Mouse (Mus musculus) urinary bladder, adult 18-20 months (tissue): Measurements from ENCODE around the gene Zfp775.
"Not testable (repeated sequence)": the region's sequence is repeated elsewhere in the genome, so short reads cannot be mapped to it uniquely, and the experiment has no call there.

Experiments used
- DNase-seq, 2 experiments: peaks; one replicate each; pipeline ENCODE4 v3.0.0; 2022; ENCODE audit warnings: low spot score in 2 of 2, mixed read lengths in 2 of 2

Gene Zfp775

DNA sequence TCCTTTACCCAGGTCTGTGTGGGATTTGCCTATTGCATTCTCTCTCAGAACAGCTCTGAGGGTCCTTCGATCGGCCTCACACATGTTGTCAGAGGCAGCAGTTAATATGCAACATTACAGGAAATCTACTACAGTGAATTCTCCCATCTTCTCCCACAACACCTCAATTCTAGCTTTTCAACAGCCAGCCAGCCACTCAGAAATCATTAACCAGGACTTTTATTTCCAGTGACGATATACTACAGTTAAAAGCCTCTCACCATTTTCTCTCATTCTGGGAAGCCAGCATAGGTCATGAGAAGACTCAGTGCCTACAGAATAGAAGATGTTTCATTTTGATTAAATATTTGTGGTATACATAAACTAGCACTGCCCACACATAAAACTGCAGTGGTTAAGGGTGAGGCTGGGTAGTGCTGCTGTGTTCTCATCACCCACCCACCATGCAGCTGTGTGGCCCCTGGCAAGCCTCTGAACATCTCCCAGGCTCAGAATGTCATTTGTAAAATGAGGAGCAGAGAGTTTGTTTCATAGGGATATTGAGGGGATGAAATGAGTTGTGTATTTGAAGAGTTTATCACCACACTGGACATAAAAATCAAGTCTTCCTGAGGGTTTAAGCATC, 10.5 kb upstream of the Zfp775 start:
- no peak for DNase-seq

DNA sequence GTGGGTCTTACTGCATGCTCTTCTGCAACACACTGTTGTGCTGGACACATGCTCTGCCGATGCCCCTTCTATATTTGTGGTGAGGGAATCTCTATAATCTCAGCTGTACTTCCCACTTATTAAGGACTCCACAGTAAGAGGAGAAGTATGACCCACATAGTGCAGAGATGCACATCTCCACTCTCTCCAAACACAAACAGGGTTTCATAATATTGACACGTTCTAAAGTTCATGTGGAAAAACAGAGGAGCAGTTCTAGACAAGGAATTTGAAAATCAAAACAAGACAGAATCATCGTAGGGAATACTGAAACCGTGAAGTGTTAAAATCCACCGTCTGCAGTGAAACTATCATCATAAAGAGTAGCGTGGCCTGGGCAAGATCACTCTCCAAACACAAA, 10.0 kb upstream of the Zfp775 start:
- no peak for DNase-seq

DNA sequence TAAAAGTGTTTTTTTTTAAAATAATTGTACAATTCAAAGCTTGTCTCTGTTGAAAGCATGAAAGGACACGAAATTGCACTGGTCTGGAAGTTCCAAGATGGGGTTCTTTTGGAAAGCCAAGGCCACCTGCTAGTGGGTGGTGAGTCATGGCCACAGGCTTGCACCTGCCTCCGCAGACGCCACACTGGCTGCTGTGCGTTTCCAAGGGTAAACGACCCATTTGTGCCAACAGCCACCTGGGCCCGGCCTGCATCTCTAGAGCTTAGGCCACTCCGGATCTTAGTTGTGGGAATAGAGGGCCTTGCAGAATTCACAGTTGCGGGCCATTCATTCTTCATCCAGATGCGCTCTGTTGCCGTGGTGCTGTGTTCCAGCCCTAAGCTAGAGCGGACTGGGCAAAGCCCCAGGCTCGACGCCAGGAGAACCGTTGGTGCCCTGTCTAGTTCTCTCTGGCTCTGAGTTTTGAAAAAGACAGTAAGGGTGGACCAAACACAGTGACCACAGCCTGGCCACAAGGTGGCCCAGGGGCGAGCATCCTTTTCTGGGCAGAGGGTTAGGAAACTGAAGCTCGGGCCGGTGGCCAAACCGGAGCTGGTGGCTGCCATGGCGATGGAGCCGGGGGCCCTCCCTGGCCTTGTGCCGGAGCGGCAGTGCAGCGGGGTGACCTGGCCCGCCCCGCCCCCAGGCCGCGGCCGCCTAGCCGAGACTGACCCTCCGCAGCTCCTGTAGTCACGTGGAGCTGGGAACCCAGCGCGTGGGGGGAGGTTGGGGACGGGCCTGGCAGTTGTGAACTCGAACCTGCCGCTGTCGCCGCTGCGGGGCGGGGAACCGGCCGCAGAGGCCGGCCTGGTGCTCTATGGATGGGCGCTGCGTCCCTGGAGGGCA, 8.5 kb upstream of the Zfp775 start, which contains the start of the genes Repin1 and Gm44965:
Gene Repin1, plus strand, starts transcription at position 726 of the 885 bp plus-strand sequence.
Gene Gm44965, plus strand, starts transcription at position 784 of the 885 bp plus-strand sequence.
- DNase-seq, result peak; percentile 89 to 93

DNA sequence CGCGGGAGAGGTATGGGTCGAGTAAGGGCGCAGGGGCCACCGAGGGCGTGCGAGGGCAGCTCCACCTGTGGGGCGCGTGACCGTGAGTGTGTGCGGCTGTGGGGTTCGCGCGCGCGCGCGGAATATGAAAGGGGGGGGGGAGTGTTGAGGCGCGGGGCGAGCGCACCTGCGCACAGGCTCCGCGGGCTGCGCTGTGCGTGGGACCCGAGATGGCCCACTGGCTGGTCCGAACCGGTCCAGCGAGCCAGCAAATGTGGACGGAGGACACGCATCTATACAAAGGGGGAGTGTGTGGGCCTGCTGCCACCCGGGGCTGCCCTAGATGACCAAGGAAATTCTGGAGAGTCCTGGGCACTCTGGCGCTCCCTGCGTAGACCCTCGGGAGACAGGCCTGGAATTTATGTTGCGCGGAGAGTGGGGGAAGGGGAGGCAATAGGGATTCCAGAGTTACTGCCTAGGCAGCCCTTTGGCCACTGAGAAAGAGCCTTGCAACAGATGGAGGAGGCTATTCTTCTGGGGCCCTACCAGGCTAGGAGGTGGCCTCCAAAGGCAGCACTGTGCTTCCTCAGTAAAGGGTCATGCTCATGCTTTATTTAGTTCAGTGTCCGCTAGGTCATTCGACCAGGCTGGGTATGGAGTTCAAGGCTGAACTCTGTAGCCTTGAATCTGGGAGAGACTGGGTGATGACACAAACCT, 7.7 kb upstream of the Zfp775 start:
- DNase-seq, result peak in 1 of 2 experiments; percentile 47

DNA sequence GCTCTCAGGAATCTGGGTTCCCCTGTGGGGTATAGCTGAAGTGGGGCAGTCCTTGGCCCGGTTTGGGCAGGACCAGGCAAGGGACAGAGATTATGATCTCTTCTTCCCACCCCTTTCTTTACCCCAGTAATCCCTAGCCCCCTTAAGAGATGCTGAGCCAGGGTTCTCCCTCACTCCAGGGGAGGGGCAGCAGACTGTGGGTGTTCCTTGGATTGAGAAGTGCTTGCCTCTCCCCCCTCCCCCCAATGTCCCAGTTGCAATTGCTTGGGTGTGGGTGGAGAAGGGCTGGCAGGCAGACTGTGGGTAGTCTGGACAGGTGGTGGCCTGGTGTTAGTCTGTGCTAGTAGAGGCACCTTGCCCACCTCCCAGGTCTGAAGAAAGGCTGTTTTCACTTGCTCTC, 6.6 kb upstream of the Zfp775 start:
- no peak for DNase-seq

DNA sequence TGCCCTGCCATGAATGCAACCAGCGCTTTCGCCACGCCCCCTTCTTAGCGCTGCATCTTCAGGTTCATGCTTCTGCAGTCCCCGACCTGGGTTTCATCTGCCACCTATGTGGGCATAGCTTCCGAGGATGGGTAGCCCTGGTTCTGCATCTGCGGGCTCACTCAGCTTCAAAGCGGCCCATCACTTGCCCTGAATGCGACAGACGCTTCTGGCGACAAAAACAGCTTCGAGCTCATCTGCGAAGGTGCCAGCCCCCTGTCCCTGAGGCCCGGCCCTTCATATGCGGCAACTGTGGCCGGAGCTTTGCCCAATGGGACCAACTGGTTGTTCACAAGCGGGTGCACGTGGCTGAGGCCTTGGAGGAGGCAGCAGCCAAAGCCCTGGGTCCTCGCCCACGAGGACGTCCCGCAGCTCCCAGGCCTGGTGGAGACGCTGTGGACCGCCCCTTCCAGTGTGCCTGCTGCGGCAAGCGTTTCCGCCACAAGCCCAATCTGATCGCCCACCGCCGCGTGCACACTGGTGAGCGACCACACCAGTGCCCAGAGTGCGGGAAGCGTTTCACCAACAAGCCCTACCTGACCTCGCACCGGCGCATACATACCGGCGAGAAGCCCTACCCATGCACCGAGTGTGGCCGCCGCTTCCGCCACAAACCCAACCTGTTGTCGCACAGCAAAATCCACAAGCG, 5.2 kb upstream of the Zfp775 start:
- no peak for DNase-seq

DNA sequence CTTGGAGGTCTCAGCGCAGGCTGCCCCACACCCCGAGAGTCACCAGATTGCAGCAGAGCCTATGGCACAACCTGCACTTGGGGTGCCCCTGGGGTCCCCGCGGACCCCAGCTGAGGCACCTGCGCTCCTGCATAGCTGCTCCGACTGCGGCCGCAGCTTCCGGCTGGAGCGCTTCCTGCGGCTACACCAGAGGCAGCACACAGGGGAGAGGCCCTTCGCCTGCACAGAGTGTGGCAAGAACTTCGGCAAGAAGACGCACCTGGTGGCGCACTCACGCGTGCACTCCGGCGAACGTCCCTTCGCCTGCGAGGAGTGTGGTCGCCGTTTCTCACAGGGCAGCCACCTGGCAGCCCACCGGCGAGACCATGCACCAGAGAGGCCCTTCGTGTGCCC, 4.6 kb upstream of the Zfp775 start:
- DNase-seq, result no peak

DNA sequence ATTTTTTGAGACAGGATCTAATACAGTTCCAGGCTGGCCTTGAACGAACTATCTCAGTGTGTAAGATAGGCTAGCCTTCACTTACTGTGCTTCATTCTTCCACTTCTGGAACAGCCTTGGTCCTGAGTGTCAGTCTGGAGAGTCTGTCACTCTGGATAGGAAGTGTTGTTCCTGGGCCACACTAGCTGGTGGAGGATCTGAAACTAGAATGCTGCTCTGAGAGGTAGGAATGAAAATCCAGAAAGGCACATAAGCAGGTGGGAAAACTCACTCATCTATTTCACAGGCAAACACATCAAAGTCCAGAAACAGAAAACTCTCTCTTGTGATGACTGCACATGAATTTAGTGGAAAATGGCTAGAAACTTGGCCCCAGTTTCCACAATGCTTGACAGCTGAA, 1.3 kb upstream of the Zfp775 start:
- no peak for DNase-seq

DNA sequence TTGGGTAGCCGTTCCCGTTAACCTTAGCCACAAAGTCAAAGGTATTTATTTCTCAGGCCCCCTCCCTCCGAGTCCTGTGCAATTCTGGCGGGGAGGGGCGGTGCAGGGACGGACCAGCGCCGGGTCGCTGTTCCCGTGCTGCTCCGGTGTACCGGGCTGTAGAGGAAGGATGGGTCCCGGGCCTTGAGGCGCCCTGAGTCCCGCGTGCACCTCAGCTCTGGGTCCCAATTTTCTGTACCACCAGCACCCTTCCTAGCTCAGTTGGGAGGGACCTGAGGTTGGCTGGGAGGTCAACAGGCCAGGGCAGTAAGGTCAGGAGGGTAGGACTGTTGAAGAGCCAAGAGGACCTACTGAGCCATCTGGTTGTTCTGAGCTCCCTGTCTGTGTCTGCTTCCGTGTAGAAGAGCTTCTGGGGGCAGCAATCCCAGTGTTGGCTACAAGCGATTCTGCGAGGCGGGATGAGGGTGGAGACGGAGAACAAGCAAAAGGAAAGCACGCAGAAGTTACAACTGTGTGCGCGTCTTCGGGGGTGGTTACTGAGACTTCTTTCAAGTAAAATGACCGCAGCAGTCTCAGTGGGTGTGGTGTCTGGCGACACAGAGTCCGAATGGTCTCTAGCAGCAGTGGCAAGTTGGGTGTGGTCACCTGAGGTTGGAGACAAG, 348 bp downstream of the Zfp775 start:
- peak in 1 of 2 experiments; percentile 46 for DNase-seq

DNA sequence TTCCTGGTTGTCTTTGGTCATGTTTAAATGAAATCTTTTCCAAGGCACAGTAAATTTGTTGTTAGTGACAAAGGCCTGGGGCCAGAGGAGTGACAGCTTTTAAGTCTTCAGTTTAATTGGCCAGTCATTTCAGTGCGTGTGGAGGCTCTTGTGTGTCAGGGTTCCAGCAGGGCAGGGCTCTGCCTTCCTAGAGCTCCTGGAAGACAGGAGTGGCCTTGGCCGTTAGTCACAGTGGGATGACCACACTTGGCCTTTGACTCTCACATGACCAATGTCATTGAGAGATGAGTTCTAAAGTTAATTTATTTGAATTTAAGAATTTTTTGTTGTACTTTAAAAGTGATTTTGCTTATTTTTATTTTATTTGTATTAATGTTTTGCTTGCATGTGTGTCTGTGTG, 6.3 kb downstream of the Zfp775 start:
- DNase-seq, result no peak

DNA sequence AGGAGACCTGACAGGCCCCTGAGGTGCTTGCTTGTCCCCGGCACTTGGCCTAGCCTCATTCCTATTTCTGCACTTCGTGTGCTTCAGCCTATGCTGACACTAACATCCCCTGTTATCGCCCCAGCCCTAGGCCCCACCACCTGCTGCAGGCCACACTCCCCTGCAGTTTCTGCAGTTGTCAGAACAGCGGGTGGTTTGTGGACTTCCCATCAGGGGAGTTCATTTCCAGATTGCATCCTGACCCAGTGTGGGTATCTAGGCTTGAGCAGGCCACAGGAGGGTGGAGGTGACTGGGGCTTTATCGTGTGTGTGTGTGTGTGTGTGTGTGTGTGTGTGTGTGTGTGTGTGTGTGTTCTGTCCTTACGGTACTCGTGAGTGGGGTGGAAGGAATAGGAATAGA, 7.6 kb downstream of the Zfp775 start:
- no peak for DNase-seq

DNA sequence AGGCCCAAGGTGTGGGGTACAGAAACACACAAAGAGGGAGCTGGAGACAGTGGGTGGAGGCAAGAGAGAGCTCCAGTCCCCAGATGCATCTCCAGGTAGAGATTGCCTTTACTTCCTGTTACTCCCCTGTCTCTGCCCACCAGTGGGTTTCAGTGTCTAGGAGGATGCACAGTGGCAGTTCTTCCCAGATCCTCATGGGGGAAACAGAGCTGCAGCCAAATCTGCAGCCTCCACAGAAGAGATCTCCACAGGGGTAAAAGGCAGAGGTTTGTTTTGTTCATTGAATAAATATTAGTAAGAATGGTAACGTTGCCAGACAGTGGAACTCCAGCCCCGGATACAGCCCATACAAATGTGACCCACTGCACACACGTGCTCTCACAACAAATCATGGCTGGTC, 8.8 kb downstream of the Zfp775 start:
- DNase-seq, result no peak

DNA sequence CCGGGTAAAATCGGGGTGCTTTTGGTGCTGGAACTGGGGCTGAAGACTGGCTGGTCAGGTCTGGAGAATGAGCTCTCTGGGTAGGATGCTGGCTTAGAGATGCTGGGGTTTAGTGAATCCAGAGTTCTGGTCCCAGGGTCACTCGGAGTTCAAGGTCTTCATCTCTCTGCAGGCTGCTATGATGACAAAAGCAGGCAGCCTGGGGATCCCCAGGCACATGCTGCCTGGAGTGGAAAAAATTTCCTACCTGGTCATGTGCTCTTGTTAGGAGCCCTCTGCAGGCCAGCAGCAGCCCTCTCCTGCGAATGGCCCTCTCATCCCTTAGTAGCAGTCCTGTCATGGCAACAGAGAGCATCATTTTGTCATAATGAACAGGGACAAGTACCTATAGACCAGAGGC, 11.6 kb downstream of the Zfp775 start:
- no peak for DNase-seq

DNA sequence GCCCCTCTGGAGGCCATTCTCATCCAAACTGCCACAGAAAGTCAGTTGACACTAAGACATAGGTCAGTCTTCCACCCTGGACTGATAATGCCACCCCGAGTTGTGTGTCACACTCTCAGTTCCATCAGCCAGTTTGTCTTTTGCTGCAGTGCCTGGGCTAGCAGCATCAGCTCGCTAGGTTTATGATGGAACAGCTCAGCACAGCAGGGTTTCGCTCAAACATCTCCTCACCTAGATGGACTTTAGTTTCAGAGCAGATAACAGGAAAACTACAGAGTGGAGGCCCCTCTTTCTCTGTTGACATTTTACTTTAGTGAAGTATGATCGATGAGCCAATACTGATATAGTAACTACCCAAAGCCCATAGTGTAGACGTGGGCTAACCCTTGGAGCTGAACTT, 12.9 kb downstream of the Zfp775 start:
- no peak for DNase-seq

DNA sequence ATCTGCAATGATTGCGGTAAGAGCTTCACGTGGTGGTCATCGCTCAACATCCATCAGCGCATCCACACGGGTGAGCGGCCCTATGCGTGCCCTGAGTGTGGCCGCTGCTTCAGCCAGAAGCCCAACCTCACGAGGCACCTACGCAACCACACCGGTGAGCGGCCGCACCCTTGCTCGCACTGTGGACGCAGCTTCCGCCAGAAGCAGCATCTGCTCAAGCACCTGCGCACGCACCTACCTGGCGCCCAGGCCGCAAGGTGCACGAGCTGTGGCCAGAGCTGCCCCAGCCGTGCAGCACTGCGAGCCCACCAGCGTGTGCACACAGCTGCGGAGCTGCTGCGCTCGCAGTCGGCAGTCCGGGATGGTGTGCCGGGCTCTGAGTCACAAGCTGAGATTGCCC, 18.2 kb downstream of the Zfp775 start:
- DNase-seq, result no peak

DNA sequence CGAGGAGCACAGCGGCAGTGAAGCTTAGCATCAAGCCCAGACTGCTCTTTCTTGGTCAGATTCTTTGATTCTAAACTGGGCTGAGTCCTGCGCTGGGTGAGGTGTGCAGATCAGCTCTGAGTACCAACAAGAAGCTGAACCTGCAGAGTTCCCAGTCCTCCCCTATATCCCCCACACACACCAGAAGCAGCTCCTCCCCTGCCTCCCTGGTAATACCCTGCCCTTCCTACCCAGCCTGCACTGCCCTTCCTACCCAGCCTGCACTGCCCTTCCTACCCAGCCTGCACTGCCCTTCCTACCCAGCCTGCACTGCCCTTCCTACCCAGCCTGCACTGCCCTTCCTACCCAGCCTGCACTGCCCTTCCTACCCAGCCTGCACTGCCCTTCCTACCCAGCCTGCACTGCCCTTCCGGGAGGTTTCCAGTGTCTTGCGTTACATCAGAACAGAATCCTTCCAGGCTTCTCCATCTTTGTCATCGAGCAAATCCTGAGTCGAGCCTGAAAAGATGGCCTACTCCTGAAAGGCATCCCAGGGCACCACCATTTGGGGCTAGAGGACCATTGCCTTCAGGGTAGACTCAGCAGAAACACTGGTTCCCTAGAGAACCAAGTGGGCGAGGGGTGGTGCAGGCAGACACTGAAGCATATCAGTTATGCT, 20.5 kb downstream of the Zfp775 start:
- DNase-seq, result not testable (repeated sequence)

DNA sequence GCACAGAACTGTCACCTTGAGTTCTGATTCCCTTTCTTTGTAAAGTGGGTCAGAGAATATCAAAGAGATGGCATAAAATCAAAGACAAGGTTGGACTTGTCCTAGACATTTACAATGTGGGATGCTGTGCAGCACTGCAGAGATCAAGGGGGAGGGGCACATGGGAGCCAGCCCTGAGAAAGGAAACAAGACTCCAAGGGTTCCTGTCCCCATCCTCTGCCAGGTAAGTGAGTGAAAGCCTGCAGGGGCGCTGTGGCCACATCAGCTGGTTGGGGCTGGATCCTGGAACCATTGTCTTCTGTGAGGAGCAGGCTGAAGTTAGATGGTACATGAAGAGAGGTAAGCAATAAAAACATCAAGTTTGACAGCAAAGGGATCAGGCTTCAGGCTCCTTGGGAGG, 21.6 kb downstream of the Zfp775 start:
- DNase-seq, result no peak

DNA sequence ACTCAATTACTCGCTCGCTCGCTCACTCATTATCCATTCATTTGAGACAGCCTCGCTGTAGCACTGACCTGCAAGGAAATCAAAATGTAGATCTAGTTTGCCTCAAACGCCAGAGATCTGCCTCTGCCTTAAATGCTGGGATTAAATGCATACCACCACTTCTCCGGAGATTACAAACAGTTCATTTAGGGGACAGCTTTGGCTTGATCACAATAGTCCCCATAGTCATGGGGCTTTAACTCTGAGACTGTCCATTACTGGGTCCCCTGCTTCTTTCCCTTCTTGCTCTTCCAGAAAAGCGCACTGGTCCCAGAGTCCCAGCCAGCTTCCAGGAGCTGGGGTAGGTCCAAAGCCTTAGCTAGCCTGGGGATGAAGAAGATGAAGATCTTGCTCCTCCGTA, 24.6 kb downstream of the Zfp775 start, which contains the start of gene AI854703:
Gene AI854703, plus strand, starts transcription at position 301 of the 400 bp plus-strand sequence.
- no peak for DNase-seq

DNA sequence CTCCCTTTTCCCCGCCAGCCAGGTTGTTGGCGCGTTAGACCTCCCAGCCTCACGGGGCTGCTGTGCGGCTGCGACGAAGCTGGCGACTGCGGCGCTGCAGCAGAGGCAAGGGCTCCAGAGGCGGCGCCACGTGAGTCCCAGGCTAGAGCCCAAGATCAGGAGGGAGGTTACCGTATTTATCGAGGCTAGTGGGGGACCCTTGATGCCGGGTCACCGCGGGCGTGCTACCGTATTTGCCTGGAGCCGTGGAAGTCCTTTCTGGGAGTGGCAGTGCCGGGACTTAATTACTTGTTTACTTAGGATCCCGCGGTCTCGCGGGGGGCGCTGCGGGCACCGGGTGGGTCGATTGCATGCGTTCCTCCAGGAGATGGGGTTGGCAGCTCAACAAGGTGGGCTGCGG, 25.1 kb downstream of the Zfp775 start:
- peak; percentile 21 to 54 for DNase-seq

DNA sequence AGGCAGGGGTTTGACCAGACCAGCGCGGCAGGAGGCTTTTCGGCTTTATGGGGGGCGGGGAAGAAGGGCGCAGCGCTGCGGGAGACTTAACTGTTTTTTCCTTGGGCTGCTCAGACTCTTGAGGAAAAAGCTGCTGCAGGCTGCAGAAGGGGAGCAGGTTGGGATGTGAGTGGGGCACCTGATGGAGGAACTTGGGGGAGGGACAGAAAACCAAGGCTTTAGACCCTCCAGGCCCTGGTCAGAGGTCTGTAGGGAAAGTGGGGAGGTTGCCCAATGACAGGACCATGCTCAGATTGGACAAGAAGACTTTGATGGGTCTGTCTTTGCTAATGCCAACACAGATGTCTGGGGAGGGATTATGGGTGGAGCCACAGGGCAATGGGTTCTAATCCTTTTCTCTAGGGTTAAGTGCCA, 25.7 kb downstream of the Zfp775 start:
- DNase-seq, result no peak

DNA sequence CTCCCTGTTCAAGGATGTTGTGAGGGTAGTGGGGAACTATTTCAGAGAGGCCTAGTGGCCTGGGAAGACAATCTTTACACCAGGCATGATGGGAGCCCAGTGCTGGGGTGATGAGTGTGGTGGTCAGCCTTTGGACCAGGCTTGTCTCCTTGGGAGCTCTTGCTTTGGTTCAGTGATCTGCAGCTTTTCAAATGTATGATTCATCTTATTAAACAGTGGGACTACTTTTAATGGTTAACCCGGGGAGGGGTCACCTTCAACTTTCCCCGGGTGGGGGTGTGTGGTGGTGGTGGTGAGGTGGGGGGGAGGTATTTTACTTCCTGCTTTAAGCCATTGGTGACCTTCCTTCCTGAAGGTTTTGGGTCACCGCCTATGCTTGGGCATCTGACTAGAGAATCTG, 26.5 kb downstream of the Zfp775 start:
- no peak for DNase-seq
